Mouse (Mus musculus): Measurements from ENCODE around the gene Evc.

The Evc gene

DNA sequence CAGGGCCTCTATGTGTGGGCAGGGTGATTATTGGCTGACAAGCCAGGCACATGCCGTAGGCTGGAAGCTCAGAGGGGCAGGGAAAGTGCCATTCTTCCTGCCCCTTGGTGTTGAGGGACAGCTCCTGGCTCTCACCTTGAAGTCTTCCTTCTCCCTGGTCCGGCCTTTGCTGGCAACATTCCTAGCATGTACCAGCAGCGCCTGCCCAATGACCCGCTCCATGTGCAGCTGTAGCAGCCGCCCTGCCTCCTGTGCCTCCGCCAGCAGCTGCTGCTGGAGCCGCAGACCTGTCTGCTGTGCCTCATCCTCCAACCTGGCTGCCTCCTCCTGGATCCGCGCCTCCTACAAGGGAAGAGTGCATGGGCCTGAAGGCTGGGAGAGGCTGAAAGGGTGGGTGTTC, 26.7 kb downstream of the Evc start:
- in situ Hi-C loops (cut with MseI, MboI): no loop called here

DNA sequence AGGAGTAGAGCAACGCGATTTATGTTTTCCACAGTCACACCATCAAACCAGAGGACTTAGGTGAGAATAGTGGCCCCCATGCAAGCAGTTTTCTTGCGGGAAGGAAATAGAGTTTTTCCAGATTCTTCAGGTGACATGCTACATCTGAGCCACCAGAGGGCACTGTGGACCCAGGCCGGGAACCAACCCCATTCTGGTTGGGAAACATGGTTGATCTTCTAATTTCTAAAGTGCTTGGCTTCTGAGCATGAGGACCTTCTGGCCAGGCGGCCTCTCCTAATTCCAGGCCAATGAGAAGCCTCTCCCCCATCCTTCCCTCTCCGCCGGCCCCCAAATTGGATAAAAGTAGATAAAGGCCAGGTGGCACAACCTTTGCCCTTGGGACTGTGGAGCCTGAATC, 38.3 kb downstream of the Evc start:
- in situ Hi-C loops (cut with MseI, MboI): loop anchor here (10.0 kb wide), 2 partner anchors 406 to 446 kb away; no protein-coding TSS in a partner anchor

DNA sequence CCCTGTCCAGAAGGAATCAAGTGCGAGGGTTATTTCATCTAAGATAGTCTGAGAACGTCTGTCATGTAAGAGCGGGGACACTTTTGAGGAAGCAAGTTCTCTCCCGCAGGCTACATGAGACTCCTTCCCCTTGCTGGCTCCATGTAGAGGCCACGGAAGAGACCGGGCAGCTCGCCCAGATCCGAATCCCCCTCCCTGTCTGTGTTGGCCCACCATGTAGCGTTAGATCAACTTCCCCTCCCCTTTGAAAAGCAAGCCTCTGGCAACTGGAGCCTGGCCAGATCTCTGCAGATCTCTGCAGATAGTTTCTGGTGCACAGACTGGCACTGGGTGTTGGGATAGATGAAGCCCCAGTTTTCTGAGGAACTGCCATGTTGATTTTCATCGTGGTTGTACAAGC, 40.0 kb downstream of the Evc start:
- in situ Hi-C loops (cut with MseI, MboI): loop anchor here (10.0 kb wide), 2 partner anchors 408 to 448 kb away; no protein-coding TSS in a partner anchor

DNA sequence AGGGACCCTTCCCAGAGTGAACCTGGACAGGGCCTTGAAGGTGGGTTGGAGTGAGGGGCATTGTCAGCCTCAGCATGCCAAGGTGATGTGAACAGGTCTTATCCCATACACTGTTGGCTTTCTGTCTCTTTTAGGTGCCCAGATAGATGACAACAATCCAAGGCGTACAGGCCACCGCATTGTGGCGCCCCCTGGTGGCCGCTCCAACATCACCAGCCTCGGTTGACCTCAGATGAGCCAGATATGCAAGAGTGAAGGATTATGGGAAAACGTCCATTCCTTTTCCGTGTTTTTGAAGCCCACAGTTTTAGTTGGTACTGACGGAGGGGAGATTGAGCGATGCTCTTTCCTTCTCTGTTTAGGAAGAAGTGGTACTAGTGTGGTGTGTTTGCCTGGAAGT, 45.7 kb downstream of the Evc start:
- in situ Hi-C loops (cut with MseI, MboI): loop anchor here (10.0 kb wide), 2 partner anchors 414 to 454 kb away; no protein-coding TSS in a partner anchor

DNA sequence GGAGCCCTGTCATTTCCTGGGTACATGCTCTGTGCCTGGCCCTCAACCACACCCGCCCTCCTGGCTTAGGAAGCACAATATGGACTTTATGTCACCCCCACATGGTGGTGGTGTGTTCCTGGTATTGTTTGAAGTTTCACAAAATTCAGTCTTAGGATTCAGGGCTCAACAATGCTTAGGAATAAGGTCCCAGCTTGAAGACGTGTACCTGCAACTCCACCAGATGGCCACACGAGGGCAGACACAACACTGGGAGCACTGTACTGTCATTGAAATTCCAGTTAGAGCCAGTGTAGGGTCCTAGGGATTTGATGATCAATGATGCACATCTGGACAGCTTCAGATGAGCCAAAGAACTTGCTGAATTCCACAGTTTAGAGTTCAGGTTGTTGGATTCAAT, 47.5 kb downstream of the Evc start:
- in situ Hi-C loops (cut with MseI, MboI): no loop called here

DNA sequence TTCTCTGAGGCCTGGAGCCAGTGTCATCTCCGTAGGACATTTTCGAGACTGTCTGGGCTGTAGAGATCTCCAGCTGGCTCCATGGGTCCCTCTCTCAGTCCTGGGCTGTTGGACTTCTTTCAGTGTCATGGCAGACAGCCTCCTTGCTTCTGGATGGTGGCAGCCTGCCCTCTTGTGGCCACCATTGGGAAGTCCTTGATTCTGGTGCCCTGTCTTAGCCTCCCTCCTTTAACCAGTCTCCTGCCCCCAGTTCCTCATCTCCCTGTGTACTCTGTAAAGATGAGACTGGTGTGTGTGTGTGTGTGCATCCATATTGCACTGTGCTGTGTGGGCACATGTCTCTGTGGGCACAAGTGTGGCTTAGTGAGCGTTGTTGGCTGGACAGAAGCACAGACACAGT, 48.3 kb downstream of the Evc start:
- in situ Hi-C loops (cut with MseI, MboI): no loop called here

DNA sequence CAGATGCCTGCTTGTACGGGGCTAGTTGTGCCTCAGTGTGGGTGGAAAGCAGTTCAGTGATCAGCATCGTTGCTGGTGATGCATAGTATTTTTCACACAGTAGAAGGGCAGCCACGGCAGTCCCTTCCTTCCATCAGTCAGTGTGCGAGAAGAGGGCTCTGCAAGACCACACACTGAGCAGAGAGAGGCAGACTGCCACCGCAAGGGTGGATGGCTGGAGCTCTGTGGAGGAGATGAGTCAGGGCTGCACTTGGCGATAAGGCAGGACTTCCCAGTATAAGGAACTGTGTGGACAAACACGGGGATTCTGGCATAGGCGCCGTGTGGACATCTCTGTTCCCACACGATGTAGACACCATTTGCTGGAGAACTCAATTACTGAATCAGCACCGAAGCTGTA, 55.7 kb downstream of the Evc start:
- in situ Hi-C loops (cut with MseI, MboI): no loop called here

DNA sequence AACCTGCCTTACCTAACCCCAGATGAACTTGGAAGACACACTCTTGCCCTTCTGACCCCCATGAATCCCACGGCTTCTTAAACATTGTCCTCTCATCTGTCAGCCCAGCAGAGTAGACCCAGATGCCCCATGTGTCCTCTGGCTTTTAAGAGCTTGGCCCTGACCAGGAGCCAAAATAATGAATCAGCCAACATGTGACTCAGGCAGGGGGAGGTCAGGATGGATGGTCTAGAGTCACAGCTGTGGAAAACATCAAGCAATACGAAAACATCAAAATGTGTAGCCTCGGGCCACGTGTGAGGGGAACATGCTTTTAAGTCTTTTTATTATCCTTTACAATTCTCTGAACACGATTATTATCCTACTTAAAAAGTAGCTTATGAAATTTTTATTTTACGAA, 72.9 kb downstream of the Evc start:
- in situ Hi-C loops (cut with MseI, MboI): no loop called here

DNA sequence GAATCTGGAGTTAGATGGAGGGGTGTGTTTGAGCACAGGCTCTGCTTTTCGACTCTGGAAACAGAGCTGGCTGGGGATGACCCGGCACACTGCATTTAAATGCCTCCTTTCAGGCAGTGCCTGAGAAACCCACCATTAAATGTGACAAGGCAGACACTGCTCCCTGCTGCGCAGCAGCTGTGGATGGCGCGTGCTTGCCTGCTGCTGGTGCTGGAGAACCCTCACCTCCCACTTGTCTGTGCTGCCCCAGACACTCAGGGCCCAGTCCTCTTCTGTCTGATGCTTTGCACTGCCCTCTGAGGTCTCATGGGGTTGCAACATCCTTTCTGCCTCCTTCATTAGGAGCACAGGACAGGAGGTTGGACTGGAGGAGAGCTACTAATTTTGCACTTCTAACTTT, 75.0 kb downstream of the Evc start:
- in situ Hi-C loops (cut with MseI, MboI): no loop called here

DNA sequence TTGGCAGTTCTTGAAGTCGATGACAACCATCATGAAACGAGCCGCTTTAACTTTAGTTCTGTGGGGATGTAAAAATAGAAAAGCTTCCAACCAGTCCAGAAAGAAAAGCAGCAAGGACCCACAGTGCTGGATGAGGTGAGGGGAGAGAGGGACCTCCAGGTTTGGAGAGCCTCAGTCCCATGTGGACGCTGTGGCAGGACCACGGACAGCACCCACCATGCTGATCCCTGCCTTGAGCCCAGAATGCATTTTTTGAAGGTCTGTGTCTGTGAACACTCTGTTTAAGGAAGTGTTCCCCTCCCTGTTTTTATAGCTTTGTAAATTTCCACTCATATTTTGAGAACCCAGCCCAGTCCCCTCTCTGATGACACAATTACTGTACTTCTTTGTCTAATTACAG, 79.5 kb downstream of the Evc start:
- in situ Hi-C loops (cut with MseI, MboI): no loop called here

DNA sequence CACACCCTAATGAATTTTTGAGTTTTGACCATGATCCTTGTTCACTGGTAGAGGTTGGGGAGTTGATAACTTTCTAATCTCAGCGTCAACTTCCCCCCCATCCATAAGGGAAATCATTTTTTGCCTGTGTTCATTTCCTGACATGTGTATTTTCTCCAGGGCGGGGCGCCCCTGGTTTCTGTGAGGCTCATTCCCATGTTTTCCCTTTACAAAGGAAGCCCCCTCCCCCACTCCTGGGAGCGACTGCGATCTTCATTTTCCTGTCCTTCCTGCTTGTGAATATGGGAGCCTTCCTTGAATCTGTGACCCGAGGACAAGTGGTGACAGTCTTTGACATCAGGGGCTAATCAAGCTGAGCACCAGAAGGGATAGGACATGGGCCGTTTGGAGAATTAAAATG, 79.9 kb downstream of the Evc start:
- in situ Hi-C loops (cut with MseI, MboI): no loop called here

DNA sequence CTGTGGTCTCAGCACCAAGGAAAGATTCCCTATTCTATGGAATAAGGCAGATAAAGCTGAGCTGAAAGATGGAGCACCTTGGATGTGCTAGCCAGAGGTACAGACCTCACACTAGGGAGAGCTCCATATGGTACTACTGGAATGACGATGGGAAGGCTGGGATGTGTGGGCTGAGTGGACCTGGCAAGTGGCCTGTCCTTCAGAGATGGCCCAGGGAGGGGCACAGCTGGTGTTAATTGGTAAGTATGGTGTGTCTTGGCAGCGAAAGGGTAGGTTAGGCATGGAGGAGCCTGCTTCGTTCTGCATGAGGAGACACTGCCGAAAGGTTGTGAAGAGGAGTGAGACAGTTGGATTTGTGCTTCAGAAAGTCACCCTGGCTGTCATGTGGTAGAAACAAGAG, 82.2 kb downstream of the Evc start:
- in situ Hi-C loops (cut with MseI, MboI): no loop called here

DNA sequence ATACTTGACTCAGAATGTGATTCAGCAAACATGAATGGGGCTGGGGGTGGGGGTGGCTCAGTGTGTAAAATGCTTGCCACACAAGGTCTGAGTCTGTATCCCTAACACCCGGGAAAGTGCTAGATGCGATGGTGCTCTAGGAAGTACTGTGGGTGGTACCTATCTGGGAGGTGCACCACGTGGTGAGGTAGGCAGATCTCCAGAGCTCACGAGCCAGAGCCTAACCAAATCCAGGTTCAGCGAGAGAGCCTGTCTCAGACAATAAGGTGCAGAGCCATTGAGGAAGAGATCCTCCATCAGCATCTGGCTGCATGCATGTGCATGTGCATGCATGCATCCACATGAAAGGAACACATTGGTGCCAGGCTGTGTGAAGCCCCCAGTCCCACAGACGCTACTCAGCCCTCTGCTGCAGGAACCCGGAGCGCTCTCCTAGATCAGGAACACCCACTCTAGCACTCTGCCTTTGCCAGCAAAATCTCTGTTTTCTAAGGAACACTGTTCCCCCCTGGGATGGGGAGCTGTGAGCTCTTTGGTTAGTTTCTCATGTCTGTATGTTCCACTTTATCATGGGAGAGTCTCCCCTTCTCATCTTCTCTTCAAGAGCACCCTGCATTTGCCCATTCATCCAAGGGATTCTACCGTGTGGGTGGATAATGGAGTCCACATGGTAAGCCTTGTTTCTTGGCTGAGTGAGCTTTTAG, 84.4 kb downstream of the Evc start:
- in situ Hi-C loops (cut with MseI, MboI): no loop called here

DNA sequence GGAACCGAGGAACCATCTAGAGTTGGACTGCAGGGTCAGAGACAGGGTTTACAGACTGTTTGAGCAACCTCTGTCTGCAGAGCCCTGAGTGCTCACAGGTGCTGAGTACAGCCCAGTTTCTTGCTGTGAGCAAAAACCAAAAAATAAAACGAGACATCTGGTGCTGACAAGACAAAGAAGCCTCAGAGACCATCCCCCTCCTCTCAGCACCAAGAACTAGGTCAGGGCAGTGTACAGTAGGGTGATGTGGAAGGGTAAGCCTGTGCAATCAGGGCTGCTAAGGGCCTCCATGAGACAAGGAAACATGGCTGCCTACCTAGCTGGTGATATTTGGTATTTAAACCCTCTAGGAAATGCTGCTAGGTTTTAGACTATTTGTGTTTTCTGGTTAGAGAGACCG, 85.1 kb downstream of the Evc start:
- in situ Hi-C loops (cut with MseI, MboI): no loop called here

DNA sequence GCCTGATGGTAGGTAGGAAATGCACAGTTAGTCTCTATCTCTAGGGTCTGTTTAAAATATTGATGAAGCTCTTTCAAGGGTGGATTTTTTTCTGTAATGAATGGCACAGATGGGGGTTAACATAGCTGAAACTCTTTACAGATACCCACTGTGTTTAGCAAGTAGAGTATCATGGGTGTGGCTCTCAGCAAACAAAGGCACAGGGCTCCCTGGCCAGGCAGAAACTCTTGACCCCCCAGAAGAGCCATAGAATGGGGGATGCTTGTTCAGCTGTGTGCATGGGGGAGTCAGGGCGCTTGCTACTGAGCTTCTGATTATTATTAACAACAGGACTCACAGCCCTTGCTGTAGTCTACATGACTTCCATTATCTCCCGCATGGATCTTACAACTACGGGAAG, 87.8 kb downstream of the Evc start:
- in situ Hi-C loops (cut with MseI, MboI): no loop called here

DNA sequence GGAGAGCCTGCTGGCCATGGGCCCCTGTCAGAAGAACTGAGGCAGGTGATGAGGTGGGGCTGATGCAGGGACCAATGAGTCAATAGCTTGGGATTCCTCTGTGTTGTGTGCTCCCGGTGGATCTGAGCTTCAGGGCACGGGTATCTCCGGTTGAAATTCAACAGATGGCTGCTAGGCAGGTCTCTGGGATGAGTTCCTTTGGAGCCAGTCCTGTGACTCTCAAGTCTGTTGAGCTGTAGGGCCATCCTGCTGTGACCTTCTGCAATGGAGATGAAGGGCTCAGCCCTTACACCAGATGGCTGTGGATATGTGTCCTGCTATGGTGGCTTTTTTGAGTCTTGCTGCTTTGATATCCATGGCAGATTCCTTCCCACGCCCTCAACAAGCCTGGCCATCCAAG, 89.2 kb downstream of the Evc start:
- in situ Hi-C loops (cut with MseI, MboI): no loop called here

DNA sequence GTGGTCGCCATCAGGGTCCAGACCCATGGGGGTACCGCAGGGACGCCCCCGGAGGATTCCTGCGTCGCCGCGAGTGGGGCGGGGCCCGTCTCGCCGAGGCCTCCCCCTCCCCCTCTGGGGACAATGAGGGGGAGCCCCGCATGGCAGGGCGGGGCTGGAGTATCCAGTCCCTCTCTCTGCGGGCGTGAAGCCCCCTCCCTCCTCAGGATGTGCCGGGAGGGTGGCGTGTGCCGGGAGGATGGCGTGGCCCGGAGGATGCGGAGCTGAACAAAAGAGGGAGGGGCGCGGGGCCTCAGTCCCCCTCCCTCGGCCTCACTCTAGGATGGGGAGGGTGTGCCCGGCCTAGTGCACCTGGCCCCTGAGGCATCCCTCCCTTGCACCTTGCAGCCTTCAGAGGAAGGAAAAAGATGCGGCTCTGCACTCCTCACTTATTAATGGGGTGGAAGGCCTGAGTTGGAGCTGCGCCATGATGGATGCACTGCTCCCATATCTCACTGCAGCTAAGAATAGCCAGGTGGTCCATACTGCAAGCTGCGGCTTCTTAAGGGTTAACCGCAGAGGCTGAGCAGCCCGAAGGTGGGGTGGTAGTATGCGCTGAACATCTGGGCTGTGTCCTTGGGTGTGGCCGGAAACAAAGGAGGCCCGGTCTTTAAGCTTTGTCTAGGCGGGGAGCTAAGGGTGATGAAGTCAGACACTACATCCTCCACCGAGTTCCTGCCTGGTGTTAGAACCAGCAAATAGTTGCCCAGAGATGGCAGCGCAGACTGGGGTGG, 90.4 kb downstream of the Evc start:
- in situ Hi-C loops (cut with MseI, MboI): no loop called here

DNA sequence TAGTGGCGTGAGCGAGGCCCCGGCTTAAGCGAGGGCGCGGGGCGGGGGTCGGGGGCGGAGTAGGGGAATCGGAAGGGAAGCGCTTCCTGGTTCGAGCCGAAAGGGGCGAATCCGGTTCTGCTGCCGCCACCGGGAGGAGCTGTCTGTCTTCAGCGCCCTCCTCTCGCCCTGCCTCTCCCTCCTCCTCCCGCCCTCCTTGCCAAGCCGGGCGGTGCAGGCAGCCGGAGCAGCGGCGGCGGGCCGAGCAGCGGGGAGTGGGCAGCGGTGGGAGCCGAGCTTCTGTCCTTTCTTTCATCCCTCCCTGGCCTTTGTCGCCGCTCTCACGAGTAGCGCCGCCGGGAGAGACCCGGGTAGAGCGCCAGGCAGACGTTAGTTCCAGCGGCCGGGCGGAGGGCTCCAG, 91.0 kb downstream of the Evc start:
- in situ Hi-C loops (cut with MseI, MboI): no loop called here

DNA sequence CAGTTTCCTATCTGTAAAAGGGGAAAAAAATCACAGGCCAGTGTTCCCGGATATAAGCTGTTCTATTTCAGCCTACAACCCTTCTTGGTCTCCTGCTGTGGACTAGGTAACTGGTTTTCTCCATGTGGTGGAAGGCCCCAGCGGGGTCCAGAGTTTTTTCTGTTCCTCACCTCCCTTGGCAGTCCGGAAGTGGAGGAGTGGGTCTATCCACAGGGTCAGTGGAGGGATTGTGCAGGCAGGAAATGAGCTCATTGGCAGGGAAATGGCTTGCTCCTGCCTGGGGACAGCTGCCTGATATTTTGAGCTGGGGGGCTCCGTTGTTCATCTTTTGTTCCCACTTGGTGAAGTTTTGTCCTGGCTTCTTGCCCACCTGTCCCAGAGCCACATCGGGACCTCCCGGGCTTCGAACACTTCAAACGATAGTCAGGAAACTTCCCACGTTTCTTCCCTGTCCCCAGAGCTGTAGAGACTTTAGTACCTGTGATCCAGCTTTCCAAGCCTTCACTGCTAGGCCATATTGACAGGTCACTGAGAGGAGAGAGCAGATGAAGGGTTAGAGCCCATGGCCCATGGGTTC, 91.9 kb downstream of the Evc start:
- in situ Hi-C loops (cut with MseI, MboI): no loop called here

DNA sequence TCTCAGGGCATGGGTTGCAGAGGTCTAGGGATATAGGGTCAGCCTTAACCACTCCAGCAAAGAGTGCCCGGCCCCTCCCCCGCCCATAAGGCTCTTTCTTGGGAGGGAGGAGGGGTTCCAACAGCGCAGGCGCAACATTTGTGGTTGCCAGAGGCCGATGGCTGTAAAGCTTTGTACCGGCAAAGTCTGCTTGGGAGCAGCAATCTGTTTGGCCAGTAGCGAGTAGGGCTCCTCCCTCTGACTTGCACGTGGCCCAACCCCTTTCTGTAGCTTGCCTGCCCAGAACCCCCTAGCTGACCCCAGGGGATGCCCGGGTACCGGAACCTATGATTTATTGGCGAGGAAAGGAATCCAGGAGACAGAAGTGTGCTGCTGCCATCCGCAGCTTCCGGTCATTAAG, 92.5 kb downstream of the Evc start:
- in situ Hi-C loops (cut with MseI, MboI): no loop called here

DNA sequence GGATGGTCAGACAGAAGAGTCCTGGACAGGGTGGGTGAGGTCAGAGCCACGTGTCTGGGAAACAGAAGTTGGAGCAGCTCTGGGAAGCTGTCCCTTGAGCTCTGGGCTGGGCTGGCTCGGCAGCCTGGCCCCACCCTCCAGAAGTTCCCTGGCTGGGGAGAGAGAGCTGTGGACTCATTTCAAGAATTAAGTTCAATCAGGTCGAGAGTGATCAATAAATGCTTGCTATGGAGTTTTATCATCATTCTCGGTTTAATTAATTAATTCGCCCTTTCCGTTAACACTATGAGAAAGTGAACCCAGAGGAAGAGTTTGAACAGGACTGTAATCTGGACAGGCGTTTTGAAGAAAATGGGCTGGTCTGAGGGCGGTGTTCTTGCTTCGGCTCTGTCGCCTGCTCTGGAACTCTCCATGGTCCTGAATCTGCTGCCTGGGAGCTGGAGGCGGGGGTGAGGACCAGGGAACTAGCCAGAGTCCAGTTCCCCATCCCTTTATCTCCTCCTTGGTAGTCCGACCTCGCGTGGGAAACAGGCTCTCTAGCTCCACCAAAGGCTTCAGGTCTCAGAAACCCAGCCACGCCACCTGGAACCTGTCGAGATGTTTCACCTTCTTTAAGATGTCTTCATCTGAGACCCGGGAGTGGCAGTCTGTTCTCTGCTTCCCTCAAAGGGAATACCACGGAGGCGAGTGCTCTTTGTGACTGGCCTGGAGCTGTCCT, 93.4 kb downstream of the Evc start:
- in situ Hi-C loops (cut with MseI, MboI): no loop called here

Data from mouse trophoblast stem cell (cell line).